Mouse (Mus musculus): ENCODE measurements at regions not wholly inside any gene's neighbourhood (a gene's known extent, or its start where the extent isn't known, plus 50 kb on each side); places are given as distances from the start of the nearest gene placed in this dataset.
A peak's percentile ranks its signal among the peaks of the same experiment; 100 is the strongest.
"Not testable (repeated sequence)": the region's sequence is repeated elsewhere in the genome, so short reads cannot be mapped to it uniquely, and the experiment has no call there.

DNA sequence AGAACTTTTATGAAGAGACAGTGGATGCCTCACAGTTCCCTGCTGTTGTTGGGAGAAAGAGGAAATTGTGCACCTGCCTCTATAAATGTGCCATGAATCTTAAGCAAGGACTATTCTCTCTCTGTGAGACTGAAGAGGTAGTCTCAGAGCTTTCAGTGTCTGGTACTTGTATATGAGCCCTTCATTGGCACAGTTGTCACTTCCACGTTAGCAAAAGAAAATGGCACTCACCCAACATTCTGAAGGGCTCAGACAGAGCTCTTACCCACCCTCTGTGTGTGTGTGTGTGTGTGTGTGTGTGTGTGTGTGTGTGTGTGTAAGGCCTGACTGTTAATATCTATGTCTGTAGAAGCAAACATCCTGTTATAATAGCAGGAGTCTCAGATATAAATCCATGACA lies 75.6 kb upstream of the Lhfpl3 start:
- no peak overlapping the region for H3K27ac ChIP-seq
- no peak for TF ChIP-seq CTCF (IDR thresholded peaks at IDR 0.05)
- DNase-seq, result no peak
- intact Hi-C loops (cut with DNase I), result no loop called here
- no peak overlapping the region for H3K4me3 ChIP-seq

GRCm38 (mm10) chr5:22641233-22641632 lies 91.0 kb upstream of the Orc5 start:
- no peak overlapping the region for H3K4me3 ChIP-seq
- H3K27ac ChIP-seq, result no peak overlapping the region
- DNase-seq, result no peak
- peak; percentile 48 for TF ChIP-seq CTCF (IDR thresholded peaks at IDR 0.05)
- intact Hi-C loops (cut with DNase I), result loop anchor here (2.0 kb wide), 1 partner anchor 584 kb away; no protein-coding TSS in a partner anchor

- intact Hi-C loops (cut with DNase I), result not testable (repeated sequence)
Observed at GRCm38 (mm10) chr5:22616989-22617388, 66.8 kb upstream of the Orc5 start.

More at GRCm38 (mm10) chr5:22616989-22617388, 66.8 kb upstream of the Orc5 start:
- H3K4me3 ChIP-seq, DNase-seq, H3K27ac ChIP-seq: not testable (repeated sequence)
